Mouse (Mus musculus): ENCODE results near the gene Vmn1r17. TPM values are rescaled to one million over a fixed set of nuclear protein-coding genes. Genes with fewer than 3 reads are reported as not detected.
"Not testable (repeated sequence)": the region's sequence is repeated elsewhere in the genome, so short reads cannot be mapped to it uniquely, and the experiment has no call there.

The Vmn1r17 gene
- polyA plus RNA-seq (2016; fragmentation: Nextera tagmentation; extraction: Ambion mirVana): not detected in 2 replicates

- H3K27me3 ChIP-seq: no peaks in the 10 kb centered on the region
- no peaks in the 10 kb centered on the region for H3K36me3 ChIP-seq
- no peak within 1 kb of the TSS for H3K4me3 ChIP-seq
- no peak within 1 kb of the TSS for H3K4me2 ChIP-seq (replicated peaks)
- H3K9me3 ChIP-seq: no peaks in the 10 kb centered on the region
- WGBS: 83% methylated on average over 1 of the region's 1 CpGs
- no peak within 1 kb of the TSS for H3K9ac ChIP-seq
- no peaks in the 10 kb centered on the region for H3K4me1 ChIP-seq
- no peak for ATAC-seq (ENCODE audit: insufficient number of reproducible peaks, insufficient read depth, low FRiP score, low TSS enrichment)
- no peak within 1 kb of the TSS for H3K27ac ChIP-seq
Measured at GRCm38 (mm10) chr6:57363627-57364026, at the start of gene Vmn1r17. Vmn1r17 (minus strand) TSS chr6:57363727.

DNA sequence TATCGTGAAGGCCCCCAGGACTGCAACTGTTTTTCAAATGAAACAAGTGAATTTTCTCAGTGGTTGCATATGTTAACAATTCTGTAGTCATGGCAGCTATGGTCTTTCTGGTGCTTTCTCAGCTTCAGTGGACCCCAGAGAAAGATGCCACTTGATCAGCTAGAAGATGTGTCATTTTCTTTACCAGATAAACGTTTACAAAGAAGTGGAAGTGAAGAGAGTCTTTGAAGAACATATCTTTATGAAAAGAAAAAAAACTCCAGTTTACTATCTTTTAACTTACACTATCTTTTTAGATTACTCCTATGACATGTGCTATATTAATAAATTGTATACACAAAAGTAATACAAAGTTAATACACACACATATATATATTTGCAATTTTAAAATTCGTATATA lies 40.0 kb upstream of the Vmn1r17 start, which contains the start of gene Vmn1r19:
Vmn1r19 (plus strand) TSS at position 301 of the 400 bp plus-strand sequence.
- H3K27ac ChIP-seq; ATAC-seq (ENCODE audit: insufficient number of reproducible peaks, insufficient read depth, low FRiP score, low TSS enrichment); H3K36me3 ChIP-seq; H3K4me1 ChIP-seq; H3K4me2 ChIP-seq (replicated peaks); H3K4me3 ChIP-seq; H3K9ac ChIP-seq; H3K27me3 ChIP-seq; H3K9me3 ChIP-seq: not testable (repeated sequence)
- WGBS: 64% methylated on average over 3 of the region's 3 CpGs

GRCm38 (mm10) chr6:57395683-57396082 lies 32.2 kb upstream of the Vmn1r17 start, which contains the start of gene Vmn1r18:
Vmn1r18 (minus strand) TSS chr6:57395783.
- H3K36me3 ChIP-seq: no peaks in the 10 kb centered on the region
- H3K4me2 ChIP-seq (replicated peaks): no peak within 1 kb of the TSS
- H3K9ac ChIP-seq: no peak within 1 kb of the TSS
- no peak for ATAC-seq (ENCODE audit: insufficient number of reproducible peaks, insufficient read depth, low FRiP score, low TSS enrichment)
- H3K4me3 ChIP-seq: no peak within 1 kb of the TSS
- no peaks in the 10 kb centered on the region for H3K9me3 ChIP-seq
- H3K27ac ChIP-seq: no peak within 1 kb of the TSS
- H3K27me3 ChIP-seq: no peaks in the 10 kb centered on the region
- H3K4me1 ChIP-seq: no peaks in the 10 kb centered on the region

- H3K4me3 ChIP-seq: no peak overlapping the region
- H3K27me3 ChIP-seq: no peaks in the 10 kb centered on the region
- H3K36me3 ChIP-seq: no peaks in the 10 kb centered on the region
- H3K4me1 ChIP-seq: no peaks in the 10 kb centered on the region
- ATAC-seq (ENCODE audit: insufficient number of reproducible peaks, insufficient read depth, low FRiP score, low TSS enrichment): no peak
- H3K9me3 ChIP-seq: no peaks in the 10 kb centered on the region
- H3K9ac ChIP-seq: no peak overlapping the region
- H3K4me2 ChIP-seq (replicated peaks): no peak overlapping the region
- WGBS: 81% methylated on average over 1 of the region's 1 CpGs
- no peak overlapping the region for H3K27ac ChIP-seq
Measured at GRCm38 (mm10) chr6:57367496-57367895, 4.0 kb upstream of the Vmn1r17 start.

DNA sequence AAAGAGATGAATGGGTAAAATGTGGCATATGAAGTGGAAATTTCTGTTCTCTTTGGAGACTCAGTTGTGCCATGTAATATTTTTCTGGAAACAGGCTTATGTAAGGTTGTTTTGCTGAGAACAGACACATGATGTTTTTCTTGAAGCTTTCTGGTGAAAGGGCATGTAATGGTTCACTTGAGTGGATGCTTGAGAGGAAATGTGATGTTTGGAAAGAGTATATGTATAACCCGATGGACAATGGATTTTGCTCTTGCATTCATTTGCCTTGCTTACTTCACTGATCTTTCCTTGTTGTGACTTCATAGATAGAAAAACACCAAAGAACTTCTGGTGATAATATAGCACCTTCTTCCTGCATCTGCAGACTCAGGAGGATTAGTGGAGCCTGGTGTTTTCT lies 2.3 kb upstream of the Vmn1r17 start:
- not testable (repeated sequence) for ATAC-seq (ENCODE audit: insufficient number of reproducible peaks, insufficient read depth, low FRiP score, low TSS enrichment); H3K9me3 ChIP-seq; H3K36me3 ChIP-seq; H3K4me1 ChIP-seq; H3K27ac ChIP-seq; H3K27me3 ChIP-seq; H3K4me3 ChIP-seq; H3K9ac ChIP-seq; H3K4me2 ChIP-seq (replicated peaks)
- WGBS: 89% methylated on average over 1 of the region's 1 CpGs

DNA sequence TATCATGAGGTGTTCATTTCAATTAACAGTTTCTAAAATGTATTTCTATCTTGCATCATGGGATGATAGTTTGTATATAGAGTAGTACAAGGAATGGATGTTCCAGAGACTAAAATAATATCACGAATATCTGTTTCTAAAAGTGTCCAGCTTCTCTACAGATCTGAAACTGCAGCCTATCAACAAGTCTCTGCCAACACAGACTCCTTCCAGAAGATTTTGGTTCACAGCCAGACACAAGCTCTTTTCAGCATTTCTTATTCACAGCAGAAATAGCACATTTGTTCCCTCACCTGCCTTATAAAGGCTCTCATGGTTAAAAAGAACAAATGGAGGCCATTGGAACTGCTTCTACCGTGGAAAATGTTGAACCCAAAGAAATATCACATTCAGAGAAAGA lies 6.7 kb downstream of the Vmn1r17 start:
- H3K9me3 ChIP-seq: no peaks in the 10 kb centered on the region
- ATAC-seq (ENCODE audit: insufficient number of reproducible peaks, insufficient read depth, low FRiP score, low TSS enrichment): no peak
- H3K4me2 ChIP-seq (replicated peaks): no peak overlapping the region
- H3K4me3 ChIP-seq: no peak overlapping the region
- WGBS: 81% methylated on average over 2 of the region's 2 CpGs
- H3K9ac ChIP-seq: no peak overlapping the region
- no peak overlapping the region for H3K27ac ChIP-seq
- no peaks in the 10 kb centered on the region for H3K4me1 ChIP-seq
- H3K27me3 ChIP-seq: no peaks in the 10 kb centered on the region
- no peaks in the 10 kb centered on the region for H3K36me3 ChIP-seq

DNA sequence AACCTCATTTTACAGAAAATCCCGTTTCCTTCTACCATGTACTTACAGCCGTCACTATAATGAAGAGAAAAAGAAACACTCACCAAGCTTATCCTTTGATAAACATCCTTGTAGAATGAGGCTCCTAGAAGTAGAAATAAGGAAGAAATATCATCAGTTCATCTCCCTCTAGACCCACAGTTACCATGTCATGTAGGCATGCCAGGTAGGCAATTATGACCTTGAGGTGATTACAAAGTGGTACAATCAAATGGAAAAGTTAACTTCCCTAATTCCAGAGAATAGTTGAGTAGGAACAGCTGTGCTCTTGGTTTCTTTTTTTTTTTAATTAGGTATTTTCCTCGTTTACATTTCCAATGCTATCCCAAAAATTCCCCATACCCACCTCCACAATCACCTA lies 34.1 kb downstream of the Vmn1r17 start, which contains the start of gene Vmn1r16:
Vmn1r16 (minus strand) TSS at position 101 of the 400 bp plus-strand sequence.
- Histone ChIP-seq H3K36me3 (no peaks in the 10 kb centered on the region), H3K9ac (no peak within 1 kb of the TSS), H3K27ac (no peak within 1 kb of the TSS), H3K27me3 (no peaks in the 10 kb centered on the region), H3K4me2 (replicated peaks) (no peak within 1 kb of the TSS), H3K4me1 (no peaks in the 10 kb centered on the region), H3K4me3 (no peak within 1 kb of the TSS), H3K9me3 (no peaks in the 10 kb centered on the region)
- no peak for ATAC-seq (ENCODE audit: insufficient number of reproducible peaks, insufficient read depth, low FRiP score, low TSS enrichment)
- 76% methylated on average over 3 of the region's 3 CpGs for WGBS

- Histone ChIP-seq H3K4me1 (no peaks in the 10 kb centered on the region), H3K4me2 (replicated peaks) (no peak overlapping the region), H3K27me3 (no peaks in the 10 kb centered on the region), H3K27ac (no peak overlapping the region), H3K36me3 (no peaks in the 10 kb centered on the region), H3K4me3 (no peak overlapping the region), H3K9ac (no peak overlapping the region), H3K9me3 (no peaks in the 10 kb centered on the region)
- ATAC-seq (ENCODE audit: insufficient number of reproducible peaks, insufficient read depth, low FRiP score, low TSS enrichment): no peak
Measured at GRCm38 (mm10) chr6:57326176-57326575, 37.4 kb downstream of the Vmn1r17 start.

Other genes starting within 250 kb of the Vmn1r17 start
- gene Vmn1r11, start 230.3 kb downstream of the Vmn1r17 start, polyA plus RNA-seq (2016; fragmentation: Nextera tagmentation; extraction: Ambion mirVana): not detected in 2 replicates
- gene Vmn1r12, start 206.8 kb downstream of the Vmn1r17 start, polyA plus RNA-seq (2016; fragmentation: Nextera tagmentation; extraction: Ambion mirVana): not detected in 2 replicates
- not detected in 2 replicates for gene Vmn1r13, start 160.4 kb downstream of the Vmn1r17 start, polyA plus RNA-seq (2016; fragmentation: Nextera tagmentation; extraction: Ambion mirVana)
- not detected in 2 replicates for gene Vmn1r14, start 132.0 kb downstream of the Vmn1r17 start, polyA plus RNA-seq (2016; fragmentation: Nextera tagmentation; extraction: Ambion mirVana)
- gene Vmn1r15, start 105.8 kb downstream of the Vmn1r17 start, polyA plus RNA-seq (2016; fragmentation: Nextera tagmentation; extraction: Ambion mirVana): not detected in 2 replicates
- gene Vmn1r16, start 34.2 kb downstream of the Vmn1r17 start, polyA plus RNA-seq (2016; fragmentation: Nextera tagmentation; extraction: Ambion mirVana): not detected in 2 replicates
- gene Vmn1r18, start 32.1 kb upstream of the Vmn1r17 start, polyA plus RNA-seq (2016; fragmentation: Nextera tagmentation; extraction: Ambion mirVana): not detected in 2 replicates
- not detected in 2 replicates for gene Vmn1r19, start 40.1 kb upstream of the Vmn1r17 start, polyA plus RNA-seq (2016; fragmentation: Nextera tagmentation; extraction: Ambion mirVana)
- gene Vmn1r20, start 65.2 kb upstream of the Vmn1r17 start, polyA plus RNA-seq (2016; fragmentation: Nextera tagmentation; extraction: Ambion mirVana): not detected in 2 replicates
- gene Ppm1k, start 171.7 kb upstream of the Vmn1r17 start, polyA plus RNA-seq (2016; fragmentation: Nextera tagmentation; extraction: Ambion mirVana): 4.3 and 5.2 TPM in 2 replicates
- 1.9 and 2.5 TPM in 2 replicates for gene Herc6, start 217.3 kb upstream of the Vmn1r17 start, polyA plus RNA-seq (2016; fragmentation: Nextera tagmentation; extraction: Ambion mirVana)